17 mouse cellular contexts compared by ENCODE assay signal in the genomic region with DNA sequence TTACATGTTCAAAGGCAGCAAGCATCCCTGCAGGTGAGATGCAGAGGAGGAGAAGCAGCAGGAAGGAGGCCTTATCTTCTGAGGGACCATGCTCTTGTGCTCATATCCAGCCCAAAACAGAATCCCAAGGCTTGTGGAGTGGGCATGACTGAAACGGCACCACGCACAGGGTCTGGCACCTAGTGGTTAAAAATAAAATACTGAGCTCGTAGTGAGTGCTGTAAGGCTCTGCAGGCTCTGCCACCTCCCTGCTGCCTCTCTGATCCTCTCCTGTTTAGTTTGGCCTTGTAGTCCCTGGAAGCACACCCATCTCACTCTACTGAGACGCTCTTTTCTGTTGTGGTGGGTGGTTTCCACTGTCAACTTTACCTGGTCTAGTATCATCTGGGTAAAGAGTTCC.
"Had no signal": no experiment of that assay in that cellular context is flagged by ENCODE, and none has a peak within 500 bp of the region (broad histone marks: within the 10 kb centered on the region; RNA-seq: fewer than 3 reads in every experiment).

No protein-coding gene starts in this region.

- H3K4me2 ChIP-seq: lung, embryonic 14.5 days; midbrain, embryonic 12.5 days; neural tube, embryonic 13.5 days; neural tube, embryonic 15.5 days; stomach, embryonic 15.5 days had no signal

- ATAC-seq: midbrain, embryonic 16.5 days had no signal

- DNase-seq: lung, adult 18-20 months; lung, embryonic 14.5 days; lung, postnatal 10 days; lung, postnatal 4 days; midbrain, embryonic 14.5 days; right cerebral cortex, postnatal 14 days; thymus, adult 2 months; thymus, postnatal 25 days; thymus, postnatal 4 days had no signal

- H3K4me3 ChIP-seq: midbrain, embryonic 10.5 days; midbrain, embryonic 12.5 days; myocyte; neural tube, embryonic 13.5 days; neural tube, embryonic 15.5 days; stomach, embryonic 15.5 days had no signal

- H3K27ac ChIP-seq: midbrain, embryonic 10.5 days; midbrain, embryonic 12.5 days; neural tube, embryonic 13.5 days; neural tube, embryonic 15.5 days; stomach, embryonic 15.5 days; stomach, postnatal 0 days had no signal

- H3K9me3 ChIP-seq: midbrain, embryonic 10.5 days; midbrain, embryonic 12.5 days; neural tube, embryonic 13.5 days; neural tube, embryonic 15.5 days; stomach, embryonic 15.5 days had no signal

- H3K4me1 ChIP-seq: midbrain, embryonic 10.5 days; midbrain, embryonic 12.5 days; stomach, embryonic 15.5 days had no signal

- H3K9ac ChIP-seq: lung, embryonic 14.5 days; midbrain, embryonic 12.5 days; neural tube, embryonic 13.5 days; neural tube, embryonic 15.5 days; stomach, embryonic 15.5 days had no signal

- H3K27me3 ChIP-seq: midbrain, embryonic 12.5 days; neural tube, embryonic 13.5 days; neural tube, embryonic 15.5 days; stomach, embryonic 15.5 days had no signal
